Mouse (Mus musculus): ENCODE measurements at regions not wholly inside any gene's neighbourhood (a gene's known extent, or its start where the extent isn't known, plus 50 kb on each side); places are given as distances from the start of the nearest gene placed in this dataset.

GRCm38 (mm10) chr14:62023022-62023421, 269.4 kb upstream of the Rnaseh2b start:
- TF ChIP-seq EP300 (IDR thresholded peaks at IDR 0.05): no peak
- TF ChIP-seq CTCF (IDR thresholded peaks at IDR 0.05): no peak
